In genomic region chr5:64149184-64150127, GRCm38 (mm10) we compare ENCODE assay signal across 8 mouse cellular contexts. TPM values are rescaled to one million over a fixed set of nuclear protein-coding genes. Genes with fewer than 3 reads are reported as not detected.
DNase-seq lines count a peak whose midpoint lies in the region; ATAC-seq and TF ChIP-seq lines count a peak whose summit lies in the region.

No protein-coding gene starts in this region.

- DNase-seq in midbrain, embryonic 11.5 days (ENCODE audit: low spot score, missing footprints), result no peak
- peak; percentile 70 for DNase-seq in c-Kit-positive CD71-positive TER-119-positive erythroid progenitor cells, embryonic 14.5 days (ENCODE audit: low spot score)
- DNase-seq in limb, embryonic 14.5 days (ENCODE audit: low spot score), result no peak
- peak; percentile 76 for DNase-seq in thymus, postnatal 0 days (ENCODE audit: low spot score)
- no peak for DNase-seq in ovary, postnatal 36 days (ENCODE audit: low spot score)
- DNase-seq in adrenal gland, postnatal 4 days (ENCODE audit: low spot score in 2 of 2), result no peak
- DNase-seq in retina, postnatal 1 day, result no peak

- TF ChIP-seq POLR2A in limb, embryonic 14.5 days (IDR thresholded peaks at IDR 0.05; ENCODE audit: borderline replicate concordance, extremely low read depth, insufficient read depth, insufficient read length), result no peak

- no peak overlapping the region for H3K9ac ChIP-seq in midbrain, embryonic 15.5 days
- no peak overlapping the region for H3K9ac ChIP-seq in midbrain, embryonic 11.5 days (ENCODE audit: low read length)
- H3K9ac ChIP-seq in limb, embryonic 14.5 days (ENCODE audit: low read depth, low read length, severe bottlenecking), result no peak overlapping the region

- no peaks in the 10 kb centered on the region for H3K4me1 ChIP-seq in midbrain, embryonic 15.5 days
- no peaks in the 10 kb centered on the region for H3K4me1 ChIP-seq in midbrain, embryonic 11.5 days (ENCODE audit: control insufficient read depth, insufficient read depth, low read length)
- H3K4me1 ChIP-seq in limb, embryonic 14.5 days (ENCODE audit: control insufficient read depth, insufficient read depth, low read length), result no peaks in the 10 kb centered on the region

- H3K27me3 ChIP-seq in midbrain, embryonic 15.5 days (replicated peaks), result 0 out of 2 replicates have a peak, but pooled peaks cover 3% of the 10 kb centered on the region
- no peaks in the 10 kb centered on the region for H3K27me3 ChIP-seq in midbrain, embryonic 11.5 days (ENCODE audit: control insufficient read depth, insufficient read depth, low read length)
- no peaks in the 10 kb centered on the region for H3K27me3 ChIP-seq in limb, embryonic 14.5 days (ENCODE audit: control insufficient read depth, insufficient read depth, low read length)

- 32% methylated on average over 17 of the region's 17 CpGs for WGBS in midbrain, embryonic 15.5 days
- 34% methylated on average over 17 of the region's 17 CpGs for WGBS in midbrain, embryonic 11.5 days
- 23% methylated on average over 17 of the region's 17 CpGs for WGBS in limb, embryonic 14.5 days

- H3K4me3 ChIP-seq in midbrain, embryonic 15.5 days, result no peak overlapping the region
- H3K4me3 ChIP-seq in midbrain, embryonic 11.5 days (ENCODE audit: low read depth, low read length), result no peak overlapping the region
- H3K4me3 ChIP-seq in limb, embryonic 14.5 days (replicated peaks; ENCODE audit: low read length), result no peak overlapping the region

- no peak overlapping the region for H3K4me2 ChIP-seq in midbrain, embryonic 15.5 days
- H3K4me2 ChIP-seq in midbrain, embryonic 11.5 days, result no peak overlapping the region
- H3K4me2 ChIP-seq in limb, embryonic 14.5 days (replicated peaks; ENCODE audit: low read depth, low read length, severe bottlenecking), result peak overlapping the region; percentile 26; the same call in 1 of the 2 replicates

- no peaks in the 10 kb centered on the region for H3K9me3 ChIP-seq in midbrain, embryonic 15.5 days
- H3K9me3 ChIP-seq in midbrain, embryonic 11.5 days (ENCODE audit: control insufficient read depth, low read length), result no peaks in the 10 kb centered on the region
- no peaks in the 10 kb centered on the region for H3K9me3 ChIP-seq in limb, embryonic 14.5 days (ENCODE audit: control insufficient read depth, low read length)

- ATAC-seq in midbrain, embryonic 15.5 days (replicated peaks), result 0 out of 2 replicates have a peak, but pooled peaks have one; percentile 39
- ATAC-seq in midbrain, embryonic 11.5 days (ENCODE audit: low FRiP score), result no peak; the same call in 1 of the 2 replicates
- ATAC-seq in limb, embryonic 14.5 days (ENCODE audit: low FRiP score, low read depth), result no peak; the same call in 1 of the 2 replicates

- H3K36me3 ChIP-seq in midbrain, embryonic 15.5 days (replicated peaks), result no peaks in the 10 kb centered on the region
- no peaks in the 10 kb centered on the region for H3K36me3 ChIP-seq in midbrain, embryonic 11.5 days (ENCODE audit: control insufficient read depth, insufficient read depth, low read length)
- no peaks in the 10 kb centered on the region for H3K36me3 ChIP-seq in limb, embryonic 14.5 days (ENCODE audit: control insufficient read depth, insufficient read depth, low read length)

- H3K27ac ChIP-seq in midbrain, embryonic 15.5 days, result no peak overlapping the region
- H3K27ac ChIP-seq in midbrain, embryonic 11.5 days (ENCODE audit: low read depth, low read length), result no peak overlapping the region
- no peak overlapping the region for H3K27ac ChIP-seq in limb, embryonic 14.5 days (replicated peaks; ENCODE audit: low read depth, low read length)

RNA-seq across cellular contexts. Expression of gene Tbc1d1, which starts 6.6 kb away (rescaled TPM):
- 9.5 and 10.5 TPM in 2 replicates for polyA plus RNA-seq in midbrain, embryonic 15.5 days (2015; fragmentation: Nextera tagmentation; extraction: Ambion mirVana)
- polyA plus RNA-seq in midbrain, embryonic 11.5 days (2014; fragmentation: Nextera tagmentation; extraction: Ambion mirVana), result 18.6 and 21.0 TPM in 2 replicates
- polyA plus RNA-seq in limb, embryonic 14.5 days (2012; rRNA removed), result 22.9 and 25.5 TPM in 2 replicates
- 23.1 and 25.8 TPM in 2 replicates for polyA plus RNA-seq in limb, embryonic 14.5 days (2014; fragmentation: Nextera tagmentation; extraction: Ambion mirVana)
- 16.4 and 18.5 TPM in 2 replicates for polyA plus RNA-seq in thymus, postnatal 0 days (2015; fragmentation: Nextera tagmentation; extraction: Ambion mirVana)
- total RNA-seq in adrenal gland, postnatal 4 days (2021), result 10 to 100 TPM; 20.2 to 26.7 TPM

RNA-seq across cellular contexts. Expression of gene Pgm2, which starts 56.7 kb away (rescaled TPM):
- 17.3 and 17.7 TPM in 2 replicates for polyA plus RNA-seq in midbrain, embryonic 15.5 days (2015; fragmentation: Nextera tagmentation; extraction: Ambion mirVana)
- 22.8 and 29.3 TPM in 2 replicates for polyA plus RNA-seq in midbrain, embryonic 11.5 days (2014; fragmentation: Nextera tagmentation; extraction: Ambion mirVana)
- 25.7 and 26.5 TPM in 2 replicates for polyA plus RNA-seq in limb, embryonic 14.5 days (2012; rRNA removed)
- polyA plus RNA-seq in limb, embryonic 14.5 days (2014; fragmentation: Nextera tagmentation; extraction: Ambion mirVana), result 26.4 and 27.7 TPM in 2 replicates
- 18.2 and 18.9 TPM in 2 replicates for polyA plus RNA-seq in thymus, postnatal 0 days (2015; fragmentation: Nextera tagmentation; extraction: Ambion mirVana)
- total RNA-seq in adrenal gland, postnatal 4 days (2021), result 10 to 100 TPM; 22.6 to 28.3 TPM

Comparison
In these comparisons a context has a peak if more than half of its experiments do, and no peak if none do; other contexts are left out.
1. DNase-seq: peak in c-Kit-positive CD71-positive TER-119-positive erythroid progenitor cells, embryonic 14.5 days (single experiment) and thymus, postnatal 0 days (single experiment); none in midbrain, embryonic 11.5 days (single experiment), limb, embryonic 14.5 days (single experiment), ovary, postnatal 36 days (single experiment), adrenal gland, postnatal 4 days (0 of 2) and retina, postnatal 1 day (single experiment).